Comparison of ENCODE assay signal across 10 mouse cellular contexts in genomic region chr12:85969571-85969970, GRCm38 (mm10).
DNase-seq lines count a peak whose midpoint lies in the region; ATAC-seq and TF ChIP-seq lines count a peak whose summit lies in the region.
"Had no signal": no experiment of that assay in that cellular context is flagged by ENCODE, and none has a peak within 500 bp of the region (broad histone marks: within the 10 kb centered on the region; RNA-seq: fewer than 3 reads in every experiment).

No protein-coding gene starts in this region.

- DNase-seq in embryonic facial prominence, embryonic 10.5 days (ENCODE audit: low spot score) = no peak
- peak; percentile 34 for DNase-seq in brain, adult 2 months (ENCODE audit: low read depth, low spot score)
- peak; percentile 24 for DNase-seq in stomach, postnatal 0 days (ENCODE audit: low spot score)
- no peak for DNase-seq in kidney, postnatal 10 days
- DNase-seq in gastrocnemius, postnatal 25 days = no peak

- H3K27me3 ChIP-seq in embryonic facial prominence, embryonic 13.5 days = no peaks in the 10 kb centered on the region
- no peaks in the 10 kb centered on the region for H3K27me3 ChIP-seq in embryonic facial prominence, embryonic 10.5 days (replicated peaks; ENCODE audit: low read depth, poor library complexity, severe bottlenecking)
- no peaks in the 10 kb centered on the region for H3K27me3 ChIP-seq in lung, embryonic 16.5 days (ENCODE audit: control insufficient read depth, insufficient read depth, low read depth, low read length)
- H3K27me3 ChIP-seq in stomach, postnatal 0 days (ENCODE audit: control insufficient read depth, insufficient read depth, low read length) = no peaks in the 10 kb centered on the region
- no peaks in the 10 kb centered on the region for H3K27me3 ChIP-seq in intestine, embryonic 16.5 days (replicated peaks; ENCODE audit: control insufficient read depth, insufficient read depth, low read length)
- H3K27me3 ChIP-seq: CH12.LX; midbrain, embryonic 15.5 days had no signal

- H3K9me3 ChIP-seq in embryonic facial prominence, embryonic 13.5 days = no peaks in the 10 kb centered on the region
- no peaks in the 10 kb centered on the region for H3K9me3 ChIP-seq in embryonic facial prominence, embryonic 10.5 days
- no peaks in the 10 kb centered on the region for H3K9me3 ChIP-seq in lung, embryonic 16.5 days (ENCODE audit: control insufficient read depth, low read length)
- H3K9me3 ChIP-seq in stomach, postnatal 0 days (ENCODE audit: control insufficient read depth, low read length) = no peaks in the 10 kb centered on the region
- no peaks in the 10 kb centered on the region for H3K9me3 ChIP-seq in intestine, embryonic 16.5 days (ENCODE audit: control insufficient read depth, low read length)
- H3K9me3 ChIP-seq: midbrain, embryonic 15.5 days had no signal

- 41% methylated on average over 5 of the region's 5 CpGs for WGBS in embryonic facial prominence, embryonic 13.5 days
- 69% methylated on average over 5 of the region's 5 CpGs for WGBS in embryonic facial prominence, embryonic 10.5 days
- WGBS in lung, embryonic 16.5 days = 41% methylated on average over 5 of the region's 5 CpGs
- WGBS in stomach, postnatal 0 days = 35% methylated on average over 5 of the region's 5 CpGs
- 43% methylated on average over 5 of the region's 5 CpGs for WGBS in intestine, embryonic 16.5 days

- peaks cover 3% of the 10 kb centered on the region; the same call in 1 of the 2 replicates for H3K36me3 ChIP-seq in embryonic facial prominence, embryonic 13.5 days
- H3K36me3 ChIP-seq in embryonic facial prominence, embryonic 10.5 days (replicated peaks) = peaks cover 1% of the 10 kb centered on the region; the same call in 1 of the 2 replicates
- H3K36me3 ChIP-seq in lung, embryonic 16.5 days (ENCODE audit: control insufficient read depth, insufficient read depth, low read length) = no peaks in the 10 kb centered on the region
- H3K36me3 ChIP-seq in stomach, postnatal 0 days (ENCODE audit: control insufficient read depth, insufficient read depth, low read length) = no peaks in the 10 kb centered on the region
- no peaks in the 10 kb centered on the region for H3K36me3 ChIP-seq in intestine, embryonic 16.5 days (ENCODE audit: control insufficient read depth, insufficient read depth, low read length)
- H3K36me3 ChIP-seq: midbrain, embryonic 15.5 days had no signal

- no peak for TF ChIP-seq CTCF in stomach, postnatal 0 days (IDR thresholded peaks at IDR 0.05; ENCODE audit: low read depth)

- TF ChIP-seq EP300 in stomach, postnatal 0 days (optimal IDR thresholded peaks at IDR 0.05) = no peak

- H3K9ac ChIP-seq in embryonic facial prominence, embryonic 13.5 days = no peak overlapping the region
- peak overlapping the region; percentile 9; the same call in 1 of the 2 replicates for H3K9ac ChIP-seq in lung, embryonic 16.5 days (ENCODE audit: low read length)
- H3K9ac ChIP-seq in stomach, postnatal 0 days (ENCODE audit: low read length) = no peak overlapping the region
- H3K9ac ChIP-seq in intestine, embryonic 16.5 days (ENCODE audit: low read depth, low read length) = no peak overlapping the region
- H3K9ac ChIP-seq: midbrain, embryonic 15.5 days had no signal

- no peak overlapping the region for H3K4me3 ChIP-seq in embryonic facial prominence, embryonic 13.5 days
- H3K4me3 ChIP-seq in embryonic facial prominence, embryonic 10.5 days = no peak overlapping the region
- H3K4me3 ChIP-seq in lung, embryonic 16.5 days (ENCODE audit: low read length) = no peak overlapping the region
- no peak overlapping the region for H3K4me3 ChIP-seq in stomach, postnatal 0 days (ENCODE audit: low read depth, low read length)
- H3K4me3 ChIP-seq in intestine, embryonic 16.5 days (ENCODE audit: low read length) = no peak overlapping the region
- H3K4me3 ChIP-seq: midbrain, embryonic 15.5 days had no signal

- H3K4me2 ChIP-seq in embryonic facial prominence, embryonic 13.5 days = peak overlapping the region; percentile 18; the same call in 1 of the 2 replicates
- no peak overlapping the region for H3K4me2 ChIP-seq in lung, embryonic 16.5 days (ENCODE audit: low read depth, low read length)
- H3K4me2 ChIP-seq in stomach, postnatal 0 days (replicated peaks; ENCODE audit: low read depth) = no peak overlapping the region
- H3K4me2 ChIP-seq in intestine, embryonic 16.5 days (ENCODE audit: low read depth, low read length) = no peak overlapping the region
- H3K4me2 ChIP-seq: midbrain, embryonic 15.5 days had no signal

- H3K4me1 ChIP-seq in embryonic facial prominence, embryonic 13.5 days = peaks cover 39% of the 10 kb centered on the region
- H3K4me1 ChIP-seq in embryonic facial prominence, embryonic 10.5 days = 0 out of 2 replicates have a peak, but pooled peaks cover 3% of the 10 kb centered on the region
- peaks cover 26% of the 10 kb centered on the region for H3K4me1 ChIP-seq in lung, embryonic 16.5 days (replicated peaks; ENCODE audit: control insufficient read depth, insufficient read depth, low read length)
- peaks cover 2% of the 10 kb centered on the region; the same call in 1 of the 2 replicates for H3K4me1 ChIP-seq in stomach, postnatal 0 days (replicated peaks; ENCODE audit: control insufficient read depth, insufficient read depth)
- no peaks in the 10 kb centered on the region for H3K4me1 ChIP-seq in intestine, embryonic 16.5 days (ENCODE audit: control insufficient read depth, insufficient read depth, low read length)
- H3K4me1 ChIP-seq: midbrain, embryonic 15.5 days had no signal

- no peak for ATAC-seq in embryonic facial prominence, embryonic 13.5 days (ENCODE audit: insufficient number of reproducible peaks, insufficient read depth, low FRiP score, low TSS enrichment, low read depth)
- ATAC-seq in lung, embryonic 16.5 days (ENCODE audit: low read depth) = peak; percentile 52
- ATAC-seq in stomach, postnatal 0 days (ENCODE audit: low FRiP score, low TSS enrichment) = no peak
- no peak for ATAC-seq in intestine, embryonic 16.5 days
- ATAC-seq: midbrain, embryonic 15.5 days had no signal

- H3K27ac ChIP-seq in embryonic facial prominence, embryonic 13.5 days = peak overlapping the region; percentile 48; the same call in 1 of the 2 replicates
- no peak overlapping the region for H3K27ac ChIP-seq in embryonic facial prominence, embryonic 10.5 days (replicated peaks)
- peak overlapping the region; percentile 43 for H3K27ac ChIP-seq in lung, embryonic 16.5 days (ENCODE audit: low read length)
- no peak overlapping the region for H3K27ac ChIP-seq in stomach, postnatal 0 days (replicated peaks)
- no peak overlapping the region for H3K27ac ChIP-seq in intestine, embryonic 16.5 days (ENCODE audit: low read length)
- H3K27ac ChIP-seq: midbrain, embryonic 15.5 days had no signal

Comparison
In these comparisons a context has a peak if more than half of its experiments do, and no peak if none do; other contexts are left out.
1. H3K27ac ChIP-seq: peak in embryonic facial prominence, embryonic 13.5 days (single experiment) and lung, embryonic 16.5 days (single experiment); none in embryonic facial prominence, embryonic 10.5 days (single experiment), stomach, postnatal 0 days (single experiment) and intestine, embryonic 16.5 days (single experiment).
2. DNase-seq: peak in brain, adult 2 months (single experiment) and stomach, postnatal 0 days (single experiment); none in embryonic facial prominence, embryonic 10.5 days (single experiment), kidney, postnatal 10 days (single experiment) and gastrocnemius, postnatal 25 days (single experiment).